Mouse (Mus musculus): Measurements from ENCODE around the gene Mkln1. TPM values are rescaled to one million over a fixed set of nuclear protein-coding genes. Genes with fewer than 3 reads are reported as not detected.

Gene Mkln1
- polyA plus RNA-seq, 1 experiment from 2014 or later: 155 TPM

GRCm38 (mm10) chr6:31521491-31522355 is 123.2 kb downstream of the Mkln1 start:
- H3K27ac ChIP-seq (replicated peaks): peak overlapping the region; percentile 42
- WGBS: 82% methylated on average over 8 of the region's 8 CpGs

GRCm38 (mm10) chr6:31522478-31522877 is 123.9 kb downstream of the Mkln1 start:
- Histone ChIP-seq H3K36me3 (peaks cover 55% of the 10 kb centered on the region), H3K4me2 (no peak overlapping the region), H3K27ac (replicated peaks) (no peak overlapping the region), H3K4me1 (replicated peaks) (peaks cover 10% of the 10 kb centered on the region), H3K4me3 (no peak overlapping the region), H3K9ac (no peak overlapping the region), H3K27me3 (no peaks in the 10 kb centered on the region), H3K9me3 (no peaks in the 10 kb centered on the region)
- ATAC-seq (ENCODE audit: low read depth): no peak
- 92% methylated on average over 4 of the region's 4 CpGs for WGBS

More at GRCm38 (mm10) chr6:31521491-31522355, 123.2 kb downstream of the Mkln1 start:
- H3K27me3 ChIP-seq: no peaks in the 10 kb centered on the region
- peaks cover 52% of the 10 kb centered on the region for H3K36me3 ChIP-seq
- H3K9me3 ChIP-seq: no peaks in the 10 kb centered on the region
- no peak overlapping the region for H3K4me2 ChIP-seq
- H3K4me1 ChIP-seq (replicated peaks): peaks cover 10% of the 10 kb centered on the region
- no peak for ATAC-seq (ENCODE audit: low read depth)
- no peak overlapping the region for H3K9ac ChIP-seq
- H3K4me3 ChIP-seq: no peak overlapping the region

- 57% methylated on average over 5 of the region's 5 CpGs for WGBS
- peaks cover 56% of the 10 kb centered on the region for H3K36me3 ChIP-seq
- no peak overlapping the region for H3K9ac ChIP-seq
- no peaks in the 10 kb centered on the region for H3K9me3 ChIP-seq
- H3K27ac ChIP-seq (replicated peaks): no peak overlapping the region
- no peak for ATAC-seq (ENCODE audit: low read depth)
- no peaks in the 10 kb centered on the region for H3K27me3 ChIP-seq
- H3K4me2 ChIP-seq: no peak overlapping the region
- no peak overlapping the region for H3K4me3 ChIP-seq
- peaks cover 10% of the 10 kb centered on the region for H3K4me1 ChIP-seq (replicated peaks)
These were observed 124.5 kb downstream of the Mkln1 start for GRCm38 (mm10) chr6:31523039-31523438.

- H3K4me1 ChIP-seq (replicated peaks): peaks cover 10% of the 10 kb centered on the region
- no peak overlapping the region for H3K4me3 ChIP-seq
- H3K27ac ChIP-seq (replicated peaks): no peak overlapping the region
- no peaks in the 10 kb centered on the region for H3K9me3 ChIP-seq
- 92% methylated on average over 4 of the region's 4 CpGs for WGBS
- peaks cover 62% of the 10 kb centered on the region for H3K36me3 ChIP-seq
- H3K27me3 ChIP-seq: no peaks in the 10 kb centered on the region
- ATAC-seq (ENCODE audit: low read depth): no peak
- no peak overlapping the region for H3K4me2 ChIP-seq
- no peak overlapping the region for H3K9ac ChIP-seq
These were observed 125.1 kb downstream of the Mkln1 start for GRCm38 (mm10) chr6:31523657-31524056.

GRCm38 (mm10) chr6:31524121-31524520 is 125.6 kb downstream of the Mkln1 start:
- Histone ChIP-seq H3K9me3 (no peaks in the 10 kb centered on the region), H3K27me3 (no peaks in the 10 kb centered on the region), H3K9ac (no peak overlapping the region), H3K4me1 (replicated peaks) (peaks cover 10% of the 10 kb centered on the region), H3K4me3 (no peak overlapping the region), H3K4me2 (no peak overlapping the region), H3K36me3 (peaks cover 58% of the 10 kb centered on the region), H3K27ac (replicated peaks) (no peak overlapping the region)
- no peak for ATAC-seq (ENCODE audit: low read depth)
- 92% methylated on average over 13 of the region's 13 CpGs for WGBS

- Histone ChIP-seq H3K9ac (no peak overlapping the region), H3K4me1 (replicated peaks) (peaks cover 10% of the 10 kb centered on the region), H3K9me3 (no peaks in the 10 kb centered on the region), H3K27ac (replicated peaks) (no peak overlapping the region), H3K27me3 (no peaks in the 10 kb centered on the region), H3K4me3 (no peak overlapping the region), H3K36me3 (peaks cover 58% of the 10 kb centered on the region), H3K4me2 (no peak overlapping the region)
- 91% methylated on average over 8 of the region's 8 CpGs for WGBS
- ATAC-seq (ENCODE audit: low read depth): no peak
These were observed 126.1 kb downstream of the Mkln1 start for GRCm38 (mm10) chr6:31524647-31525046.

- ATAC-seq (ENCODE audit: low read depth): peak; percentile 66; the same call in 1 of the 2 replicates
- Histone ChIP-seq H3K4me3 (no peak overlapping the region), H3K9ac (no peak overlapping the region), H3K9me3 (no peaks in the 10 kb centered on the region), H3K27ac (replicated peaks) (no peak overlapping the region), H3K4me2 (no peak overlapping the region), H3K36me3 (peaks cover 58% of the 10 kb centered on the region), H3K4me1 (replicated peaks) (peaks cover 10% of the 10 kb centered on the region), H3K27me3 (no peaks in the 10 kb centered on the region)
- 68% methylated on average over 6 of the region's 6 CpGs for WGBS
These were observed 126.8 kb downstream of the Mkln1 start for GRCm38 (mm10) chr6:31525231-31525900.

- no peak for ATAC-seq (ENCODE audit: low read depth)
- H3K27me3 ChIP-seq: no peaks in the 10 kb centered on the region
- H3K4me1 ChIP-seq (replicated peaks): no peaks in the 10 kb centered on the region
- H3K4me3 ChIP-seq: no peak overlapping the region
- H3K27ac ChIP-seq (replicated peaks): no peak overlapping the region
- no peak overlapping the region for H3K9ac ChIP-seq
- H3K36me3 ChIP-seq: peaks cover 54% of the 10 kb centered on the region
- WGBS: 87% methylated on average over 5 of the region's 5 CpGs
- no peak overlapping the region for H3K4me2 ChIP-seq
- no peaks in the 10 kb centered on the region for H3K9me3 ChIP-seq
These were observed 128.4 kb downstream of the Mkln1 start for GRCm38 (mm10) chr6:31526929-31527328.

- no peak overlapping the region for H3K27ac ChIP-seq (replicated peaks)
These were observed 129.4 kb downstream of the Mkln1 start for GRCm38 (mm10) chr6:31527897-31528296.

GRCm38 (mm10) chr6:31528339-31528738 is 129.8 kb downstream of the Mkln1 start:
- H3K4me3 ChIP-seq: no peak overlapping the region
- peaks cover 41% of the 10 kb centered on the region for H3K36me3 ChIP-seq
- no peak overlapping the region for H3K27ac ChIP-seq (replicated peaks)
- 79% methylated on average over 5 of the region's 5 CpGs for WGBS
- H3K9me3 ChIP-seq: no peaks in the 10 kb centered on the region
- H3K4me2 ChIP-seq: no peak overlapping the region
- no peak overlapping the region for H3K9ac ChIP-seq
- no peaks in the 10 kb centered on the region for H3K27me3 ChIP-seq
- no peak for ATAC-seq (ENCODE audit: low read depth)
- no peaks in the 10 kb centered on the region for H3K4me1 ChIP-seq (replicated peaks)

More at GRCm38 (mm10) chr6:31527897-31528296, 129.4 kb downstream of the Mkln1 start:
- Histone ChIP-seq H3K9ac (no peak overlapping the region), H3K36me3 (peaks cover 45% of the 10 kb centered on the region), H3K4me2 (no peak overlapping the region), H3K27me3 (no peaks in the 10 kb centered on the region), H3K9me3 (no peaks in the 10 kb centered on the region), H3K4me1 (replicated peaks) (no peaks in the 10 kb centered on the region), H3K4me3 (no peak overlapping the region)
- WGBS: 77% methylated on average over 7 of the region's 7 CpGs
- ATAC-seq (ENCODE audit: low read depth): no peak

GRCm38 (mm10) chr6:31531880-31532279 is 133.3 kb downstream of the Mkln1 start:
- 93% methylated on average over 3 of the region's 3 CpGs for WGBS

GRCm38 (mm10) chr6:31534705-31535104 is 136.2 kb downstream of the Mkln1 start:
- no peak for ATAC-seq (ENCODE audit: low read depth)
- WGBS: 93% methylated on average over 5 of the region's 5 CpGs
- H3K27me3 ChIP-seq: no peaks in the 10 kb centered on the region

More at GRCm38 (mm10) chr6:31531880-31532279, 133.3 kb downstream of the Mkln1 start:
- no peak overlapping the region for H3K9ac ChIP-seq
- ATAC-seq (ENCODE audit: low read depth): no peak
- H3K27me3 ChIP-seq: no peaks in the 10 kb centered on the region
- peaks cover 8% of the 10 kb centered on the region for H3K36me3 ChIP-seq
- no peaks in the 10 kb centered on the region for H3K9me3 ChIP-seq
- H3K27ac ChIP-seq (replicated peaks): no peak overlapping the region
- H3K4me2 ChIP-seq: no peak overlapping the region
- H3K4me1 ChIP-seq (replicated peaks): no peaks in the 10 kb centered on the region
- no peak overlapping the region for H3K4me3 ChIP-seq

More at GRCm38 (mm10) chr6:31534705-31535104, 136.2 kb downstream of the Mkln1 start:
- H3K4me2 ChIP-seq: no peak overlapping the region
- H3K36me3 ChIP-seq: no peaks in the 10 kb centered on the region
- H3K4me3 ChIP-seq: no peak overlapping the region
- H3K27ac ChIP-seq (replicated peaks): no peak overlapping the region
- H3K9me3 ChIP-seq: no peaks in the 10 kb centered on the region
- H3K4me1 ChIP-seq (replicated peaks): no peaks in the 10 kb centered on the region
- no peak overlapping the region for H3K9ac ChIP-seq

Measured in neural tube, embryonic 13.5 days (tissue).